Mouse (Mus musculus) stomach, embryonic 14.5 days (tissue): ENCODE measurements at regions not wholly inside any gene's neighbourhood (a gene's known extent, or its start where the extent isn't known, plus 50 kb on each side); places are given as distances from the start of the nearest gene placed in this dataset.
"Not testable (repeated sequence)": the region's sequence is repeated elsewhere in the genome, so short reads cannot be mapped to it uniquely, and the experiment has no call there.

ENCODE experiments used
- ATAC-seq: fragments of 200-750 bp; cut with Nextera tagmentation; 2 replicates; pipeline ENCODE4 v1.8.0; 2017; ENCODE audit warnings: low read depth, moderate TSS enrichment; ENCODE audit not compliant: insufficient number of reproducible peaks, insufficient read depth, low FRiP score
- H3K27ac ChIP-seq: fragments of 300-500 bp; sonication (generic); 2 replicates; pipeline ENCODE4 v1.5.1; 2014; ENCODE audit warnings: mild to moderate bottlenecking, low read length, moderate library complexity, mixed read lengths
- H3K27me3 ChIP-seq: fragments of 300-500 bp; sonication (generic); 2 replicates; pipeline ENCODE4 v1.6.1; 2014; ENCODE audit warnings: low read length, control low read depth, mixed read lengths; ENCODE audit not compliant: control insufficient read depth, insufficient read depth
- H3K36me3 ChIP-seq: fragments of 300-500 bp; sonication (generic); 2 replicates; pipeline ENCODE4 v1.6.1; 2014; ENCODE audit warnings: mild to moderate bottlenecking, control low read depth, low read length, moderate library complexity, mixed read lengths; ENCODE audit not compliant: control insufficient read depth, insufficient read depth
- H3K4me1 ChIP-seq: fragments of 300-500 bp; sonication (generic); 2 replicates; pipeline ENCODE4 v1.6.1; 2014; ENCODE audit warnings: low read length, control low read depth, mixed read lengths; ENCODE audit not compliant: control insufficient read depth, insufficient read depth
- H3K4me2 ChIP-seq: fragments of 300-500 bp; sonication (generic); replicated peaks from 2 replicates; pipeline ENCODE4 v1.6.1; 2014; ENCODE audit warnings: low read depth, low read length, control low read depth
- H3K4me3 ChIP-seq: fragments of 300-500 bp; sonication (generic); 2 replicates; pipeline ENCODE4 v1.5.1; 2014; ENCODE audit warnings: low read depth, low read length, control low read depth
- H3K9ac ChIP-seq: fragments of 300-500 bp; sonication (generic); replicated peaks from 2 replicates; pipeline ENCODE4 v1.6.1; 2014; ENCODE audit warnings: low read depth, mild to moderate bottlenecking, control low read depth, low read length, moderate library complexity, mixed read lengths
- H3K9me3 ChIP-seq: fragments of 300-500 bp; sonication (generic); 2 replicates; pipeline ENCODE4 v1.6.1; 2016; ENCODE audit warnings: low read depth, low read length, control low read depth; ENCODE audit not compliant: control insufficient read depth
- WGBS: fragments of 180-500 bp; shearing (Covaris S2); extraction: QIAGEN DNeasy Blood & Tissue Kit; methylation state at CpG from one replicate; pipeline ENCODE4 v1.1.7; 2014; 5-methylcytosine and 5-hydroxymethylcytosine counted together

DNA sequence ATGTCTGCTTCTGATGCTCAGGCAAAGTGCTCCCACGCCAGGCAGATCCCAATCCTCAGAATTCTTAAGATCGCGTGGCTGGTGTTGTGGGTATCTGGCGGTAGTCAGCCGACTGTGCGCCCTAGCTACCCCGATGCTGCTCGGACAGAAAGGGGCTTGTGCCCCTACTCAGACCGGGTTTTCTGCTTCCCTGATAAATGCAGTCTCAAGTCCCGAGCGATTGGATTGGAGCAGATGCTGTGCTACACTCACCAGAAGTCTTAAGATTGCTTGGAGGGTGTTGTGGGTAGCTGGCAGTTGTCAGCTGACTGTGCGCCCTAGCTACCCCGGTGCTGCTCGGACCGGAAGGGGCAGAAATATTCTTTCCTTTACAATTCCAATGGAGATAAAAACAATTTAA is 99.3 kb downstream of the Gm7489 start:
- H3K9ac ChIP-seq, H3K36me3 ChIP-seq, H3K4me3 ChIP-seq, H3K27me3 ChIP-seq, H3K4me1 ChIP-seq, H3K9me3 ChIP-seq, H3K27ac ChIP-seq, ATAC-seq, H3K4me2 ChIP-seq: not testable (repeated sequence)
- 83% methylated on average over 15 of the region's 15 CpGs for WGBS

DNA sequence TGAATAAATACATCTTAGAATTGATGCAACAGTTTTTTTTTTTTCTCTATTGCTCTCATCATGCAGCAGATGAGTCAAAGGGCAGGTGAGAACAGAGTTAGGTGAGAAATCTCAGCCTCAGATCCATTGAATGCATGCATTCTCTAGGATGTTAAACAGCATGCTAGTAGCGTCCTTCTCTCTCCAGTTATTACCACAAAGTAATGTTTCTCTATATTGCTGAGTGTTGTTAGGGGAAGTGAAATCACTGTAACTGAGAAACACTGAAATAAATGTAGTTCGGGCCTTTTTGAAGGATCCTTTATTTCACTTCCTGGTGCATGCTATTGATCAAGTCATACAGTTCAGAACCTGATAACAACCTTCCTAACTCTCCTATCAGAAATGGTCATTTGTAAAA is 105.2 kb downstream of the Gm7489 start:
- no peaks in the 10 kb centered on the region for H3K27me3 ChIP-seq
- H3K4me3 ChIP-seq, result no peak overlapping the region
- H3K9ac ChIP-seq, result no peak overlapping the region
- H3K27ac ChIP-seq, result no peak overlapping the region
- H3K4me1 ChIP-seq, result no peaks in the 10 kb centered on the region
- no peak overlapping the region for H3K4me2 ChIP-seq
- H3K36me3 ChIP-seq, result no peaks in the 10 kb centered on the region
- H3K9me3 ChIP-seq, result no peaks in the 10 kb centered on the region
- no peak for ATAC-seq
- WGBS, result 70% methylated on average over 2 of the region's 2 CpGs

DNA sequence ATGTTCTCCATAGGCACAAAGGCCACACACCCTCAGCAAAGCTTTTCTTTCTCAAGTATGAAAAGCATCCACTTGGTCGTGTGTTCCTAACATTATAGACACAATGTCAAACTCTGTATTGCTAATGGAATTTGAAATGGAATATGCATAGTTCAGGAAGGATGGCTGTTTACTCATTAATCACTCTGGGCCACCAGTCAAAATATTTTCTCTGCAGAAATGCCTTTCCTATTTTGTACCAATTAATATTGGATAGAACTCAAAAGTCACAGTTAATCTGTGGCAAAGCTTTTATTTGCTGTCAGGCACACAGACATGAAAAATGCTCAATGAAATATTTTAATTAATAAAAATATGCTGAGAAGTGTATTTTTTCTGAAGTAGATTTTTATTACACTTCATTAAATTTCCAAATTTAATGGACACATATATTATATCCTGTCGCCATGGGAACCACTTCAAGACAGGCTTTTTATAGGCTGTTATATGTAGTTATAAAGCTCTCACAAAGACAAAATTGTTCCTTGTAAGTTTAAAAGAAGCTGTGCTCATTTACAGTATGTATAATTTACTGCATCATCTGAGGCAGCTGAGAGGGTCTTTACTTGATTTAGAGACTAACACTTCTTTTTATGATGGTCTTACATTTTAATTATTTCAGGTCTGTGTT is 110.6 kb downstream of the Gm7489 start:
- 56% methylated on average over 2 of the region's 2 CpGs for WGBS
- ATAC-seq, result no peak

DNA sequence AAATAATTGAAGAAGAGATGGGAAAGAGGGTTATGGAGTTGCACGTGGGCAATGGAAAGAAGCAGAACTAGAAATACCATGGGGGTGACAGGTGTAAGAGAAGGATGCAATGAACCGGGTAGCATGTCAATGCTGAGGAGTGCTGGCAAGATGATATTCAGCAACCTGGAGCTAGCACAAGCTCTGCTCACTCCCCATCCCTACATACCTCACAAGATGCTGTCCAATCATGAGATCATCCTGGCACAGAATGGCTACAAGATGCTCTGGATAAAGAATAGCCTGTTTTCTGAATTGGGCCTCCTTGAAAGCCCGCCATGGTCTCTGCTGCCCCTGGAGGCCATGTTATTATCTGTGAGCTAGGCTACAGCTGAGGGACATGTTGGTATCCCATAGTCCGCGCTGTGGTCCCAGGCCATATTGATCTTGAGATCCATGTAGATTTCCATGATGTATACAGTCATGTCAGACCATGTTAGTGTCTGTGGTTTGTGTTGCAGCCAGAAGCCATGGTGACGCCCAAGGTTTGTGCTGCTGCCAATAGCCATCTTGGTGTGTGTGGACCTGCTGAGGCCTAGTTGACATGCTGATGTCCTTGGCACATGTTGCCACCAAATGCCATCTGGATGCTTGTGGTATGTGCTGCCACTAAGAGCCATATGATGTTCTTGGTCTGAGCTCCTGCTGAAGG is 114.0 kb downstream of the Gm7489 start:
- Histone ChIP-seq H3K27ac (no peak overlapping the region), H3K9me3 (no peaks in the 10 kb centered on the region), H3K4me3 (no peak overlapping the region), H3K27me3 (no peaks in the 10 kb centered on the region), H3K4me2 (no peak overlapping the region), H3K36me3 (no peaks in the 10 kb centered on the region), H3K4me1 (no peaks in the 10 kb centered on the region), H3K9ac (no peak overlapping the region)
- WGBS, result 90% methylated on average over 6 of the region's 6 CpGs
- ATAC-seq, result no peak

More for the DNA sequence above, 110.6 kb downstream of the Gm7489 start:
- Histone ChIP-seq H3K9me3 (no peaks in the 10 kb centered on the region), H3K4me1 (no peaks in the 10 kb centered on the region), H3K9ac (no peak overlapping the region), H3K27me3 (no peaks in the 10 kb centered on the region), H3K27ac (no peak overlapping the region), H3K4me3 (no peak overlapping the region), H3K36me3 (no peaks in the 10 kb centered on the region), H3K4me2 (no peak overlapping the region)

DNA sequence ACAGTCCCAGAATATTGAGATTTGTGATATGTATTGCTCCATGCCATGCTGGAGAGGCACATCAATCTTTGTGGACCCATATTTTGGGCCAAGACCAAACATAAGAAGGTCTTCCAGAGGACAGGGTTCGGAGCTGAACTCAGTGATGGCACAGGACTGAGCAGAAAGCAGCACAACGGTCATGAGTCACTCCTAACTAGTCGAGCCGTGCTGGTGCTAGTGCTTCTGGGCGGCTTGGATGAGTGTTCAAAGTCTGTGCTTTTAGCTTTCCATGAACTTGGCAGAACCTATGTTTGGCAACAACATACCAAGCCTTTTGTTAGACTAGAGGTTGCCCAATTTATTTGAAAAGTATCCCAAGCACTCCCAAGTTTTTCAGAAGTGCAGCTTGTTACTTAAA is 149.1 kb downstream of the Gm7489 start:
- H3K4me1 ChIP-seq, result no peaks in the 10 kb centered on the region
- H3K27ac ChIP-seq, result no peak overlapping the region
- H3K9me3 ChIP-seq, result no peaks in the 10 kb centered on the region
- no peak overlapping the region for H3K9ac ChIP-seq
- no peaks in the 10 kb centered on the region for H3K36me3 ChIP-seq
- no peak overlapping the region for H3K4me3 ChIP-seq
- no peak overlapping the region for H3K4me2 ChIP-seq
- 83% methylated on average over 5 of the region's 5 CpGs for WGBS
- ATAC-seq, result no peak
- no peaks in the 10 kb centered on the region for H3K27me3 ChIP-seq

DNA sequence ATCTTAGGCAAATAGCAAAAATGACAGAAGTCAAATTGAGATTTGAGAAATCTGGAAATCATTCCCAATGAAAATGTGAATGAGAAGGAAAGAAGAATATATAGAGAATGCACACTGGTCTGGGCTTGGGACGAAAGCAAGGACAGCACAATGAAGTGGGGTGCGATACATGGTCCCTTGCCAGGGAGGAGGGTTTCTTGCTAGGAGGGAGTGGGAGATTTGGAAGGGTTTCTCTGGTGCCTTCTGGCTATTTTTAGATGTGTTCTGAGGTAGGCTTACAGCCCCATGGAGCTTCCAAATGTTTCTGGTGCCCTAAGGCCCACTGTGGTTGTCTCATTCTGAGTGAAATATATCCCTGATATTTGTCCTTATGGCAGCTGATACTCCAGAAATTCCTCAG is 166.0 kb downstream of the Gm7489 start:
- no peak for ATAC-seq
- Histone ChIP-seq H3K4me2 (no peak overlapping the region), H3K36me3 (no peaks in the 10 kb centered on the region)

DNA sequence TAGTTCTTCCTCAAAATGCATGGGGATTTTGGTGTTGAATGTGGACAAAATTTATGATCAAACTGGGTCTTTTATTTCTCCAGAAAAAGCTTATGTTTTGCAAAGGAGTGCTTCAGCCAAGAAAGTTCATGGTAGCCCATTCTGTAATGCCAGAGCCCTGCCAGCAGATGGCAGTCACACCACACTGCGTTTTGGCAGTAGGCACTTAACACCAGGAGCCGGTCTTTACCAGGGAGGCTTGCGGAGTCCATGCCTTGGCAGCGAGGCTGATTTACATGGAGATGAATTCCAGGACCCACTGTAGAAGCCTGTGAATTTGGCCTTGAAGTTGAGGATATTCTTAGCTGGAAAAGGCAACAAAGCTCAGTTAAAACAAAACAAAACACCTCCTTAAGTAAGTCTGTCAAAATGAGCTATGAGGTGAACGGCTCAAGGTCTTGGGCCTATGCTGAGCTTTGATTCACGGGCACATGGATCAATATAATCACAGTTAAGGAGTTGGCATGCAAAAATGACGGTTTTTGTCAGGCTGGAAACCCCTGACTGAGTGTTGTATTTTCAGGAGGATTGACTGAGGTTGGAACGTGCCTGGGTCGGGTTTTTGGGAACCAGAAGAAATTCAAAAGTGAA is 185.4 kb downstream of the Gm7489 start:
- Histone ChIP-seq H3K4me3 (no peak overlapping the region), H3K9me3 (no peaks in the 10 kb centered on the region), H3K9ac (no peak overlapping the region), H3K27me3 (no peaks in the 10 kb centered on the region), H3K4me2 (no peak overlapping the region), H3K4me1 (no peaks in the 10 kb centered on the region), H3K27ac (no peak overlapping the region), H3K36me3 (no peaks in the 10 kb centered on the region)
- WGBS, result 31% methylated on average over 9 of the region's 9 CpGs
- peak; percentile 69; the same call in 1 of the 2 replicates for ATAC-seq

More for the DNA sequence above, 166.0 kb downstream of the Gm7489 start:
- no peak overlapping the region for H3K27ac ChIP-seq
- no peak overlapping the region for H3K4me3 ChIP-seq
- no peaks in the 10 kb centered on the region for H3K9me3 ChIP-seq
- 93% methylated on average over 2 of the region's 2 CpGs for WGBS
- H3K27me3 ChIP-seq, result no peaks in the 10 kb centered on the region
- no peak overlapping the region for H3K9ac ChIP-seq
- no peaks in the 10 kb centered on the region for H3K4me1 ChIP-seq

DNA sequence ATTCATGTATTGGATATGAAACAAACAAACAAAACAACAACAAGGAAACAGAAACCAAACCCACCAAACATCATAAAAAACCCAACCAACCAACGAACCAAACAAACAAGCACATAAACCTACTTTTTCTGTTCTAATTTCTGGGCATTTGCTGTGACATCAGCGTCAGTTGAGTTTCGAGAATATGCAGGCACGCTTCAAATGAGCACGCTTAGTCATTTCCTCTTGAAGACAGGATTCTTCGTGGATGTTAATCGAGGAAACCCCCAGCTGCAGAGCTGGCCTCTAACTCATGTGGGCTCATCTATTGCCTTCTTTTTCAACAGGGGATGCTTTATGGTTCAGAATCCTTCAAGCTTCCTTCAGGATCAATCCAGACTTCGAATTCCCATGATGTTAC is 187.0 kb downstream of the Gm7489 start:
- no peaks in the 10 kb centered on the region for H3K36me3 ChIP-seq
- H3K4me3 ChIP-seq, result no peak overlapping the region
- H3K9ac ChIP-seq, result no peak overlapping the region
- no peaks in the 10 kb centered on the region for H3K4me1 ChIP-seq
- H3K4me2 ChIP-seq, result no peak overlapping the region
- no peak overlapping the region for H3K27ac ChIP-seq
- no peak for ATAC-seq
- H3K9me3 ChIP-seq, result no peaks in the 10 kb centered on the region
- 54% methylated on average over 8 of the region's 8 CpGs for WGBS
- no peaks in the 10 kb centered on the region for H3K27me3 ChIP-seq
